Mouse (Mus musculus): Measurements from ENCODE around the gene Cttnbp2.

Gene Cttnbp2

DNA sequence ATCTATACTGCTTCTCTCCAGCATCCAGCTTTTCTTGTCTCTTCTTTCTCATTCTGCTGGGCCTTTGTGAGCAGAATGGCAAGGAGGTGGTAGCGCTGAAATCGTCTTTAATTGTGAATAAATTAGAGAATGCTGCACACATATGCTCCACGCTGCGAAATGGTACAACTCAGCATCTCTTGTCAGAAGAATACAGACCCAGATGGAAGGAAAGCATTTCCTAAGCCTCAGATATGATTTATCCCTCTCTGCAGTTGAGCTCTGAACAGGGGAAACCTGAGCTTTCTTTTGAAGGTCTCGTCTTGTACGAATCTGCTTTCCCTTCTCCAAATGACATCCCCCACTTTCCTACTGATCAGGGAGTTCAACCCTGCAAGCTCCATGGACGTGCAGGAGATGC is 48.4 kb downstream of the Cttnbp2 start:
- DNase-seq, result no peak

DNA sequence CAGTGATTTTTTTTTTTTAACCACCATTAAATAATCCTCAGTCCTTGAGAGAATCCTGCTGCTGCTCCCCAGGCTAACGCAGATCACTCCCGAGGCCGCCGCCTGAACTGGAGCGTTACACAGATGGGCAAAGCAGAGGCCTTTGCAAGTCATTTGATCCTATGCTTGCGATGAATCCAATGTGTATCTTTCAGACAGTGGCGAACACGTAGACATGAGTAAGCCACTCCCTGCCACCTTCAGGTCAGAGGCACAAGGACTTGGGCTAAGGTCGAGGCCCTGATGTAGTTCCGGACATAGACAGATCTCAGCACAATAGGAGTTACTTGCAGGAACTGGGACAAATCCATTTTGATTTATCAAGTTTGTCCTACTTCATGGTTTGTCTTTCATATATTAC is 49.0 kb downstream of the Cttnbp2 start:
- no peak for DNase-seq

DNA sequence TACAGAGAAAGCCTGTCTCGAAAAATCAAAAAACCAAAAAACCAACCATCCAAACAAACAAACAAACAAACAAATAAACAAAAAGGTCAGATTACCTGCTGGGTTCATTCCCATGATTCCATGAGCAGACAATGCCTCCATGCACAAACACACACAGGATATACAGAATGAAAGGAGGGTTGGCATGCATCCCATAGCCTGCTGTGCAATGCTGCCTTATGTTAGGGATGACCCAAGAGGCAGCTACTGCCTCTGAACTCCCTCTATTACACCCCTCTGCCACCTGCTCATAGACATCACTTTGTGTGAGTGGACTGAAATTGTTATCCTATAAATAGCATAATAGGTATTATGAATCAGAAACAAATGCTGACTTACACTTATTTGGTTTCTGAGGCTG is 55.0 kb downstream of the Cttnbp2 start:
- DNase-seq, result peak; percentile 12

DNA sequence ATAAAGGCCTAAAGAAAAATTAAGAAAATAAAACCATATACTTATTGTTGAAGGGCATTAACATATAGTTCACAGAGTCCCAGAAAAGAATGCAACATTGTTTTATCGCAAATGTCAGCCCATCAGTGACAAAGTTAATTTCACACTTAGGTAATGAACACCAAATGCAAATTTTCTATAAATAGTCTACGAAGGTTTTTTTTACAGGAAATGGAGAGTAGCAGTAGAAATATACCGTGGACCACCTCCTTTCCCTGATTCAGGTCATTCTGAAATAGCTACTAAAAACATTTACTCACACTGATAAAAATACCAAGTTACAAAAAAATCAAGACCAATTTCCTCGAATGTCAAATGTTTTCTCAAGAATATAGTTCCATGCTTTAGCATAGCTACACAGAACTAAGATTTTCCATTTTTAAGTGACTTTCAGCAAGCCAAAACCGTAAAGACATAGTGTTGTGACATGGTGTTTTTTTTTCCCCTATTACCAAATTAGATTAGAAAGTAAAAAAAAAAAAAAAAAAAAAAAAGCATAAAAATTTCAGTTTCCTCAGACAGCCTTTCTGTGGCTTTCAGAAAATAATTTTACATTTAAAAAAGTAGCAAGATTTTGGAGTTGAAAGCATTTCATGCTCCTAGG is 64.0 kb downstream of the Cttnbp2 start:
- no peak for DNase-seq

- DNase-seq, result no peak
Observed at GRCm38 (mm10) chr6:18448078-18448477, 66.6 kb downstream of the Cttnbp2 start.

DNA sequence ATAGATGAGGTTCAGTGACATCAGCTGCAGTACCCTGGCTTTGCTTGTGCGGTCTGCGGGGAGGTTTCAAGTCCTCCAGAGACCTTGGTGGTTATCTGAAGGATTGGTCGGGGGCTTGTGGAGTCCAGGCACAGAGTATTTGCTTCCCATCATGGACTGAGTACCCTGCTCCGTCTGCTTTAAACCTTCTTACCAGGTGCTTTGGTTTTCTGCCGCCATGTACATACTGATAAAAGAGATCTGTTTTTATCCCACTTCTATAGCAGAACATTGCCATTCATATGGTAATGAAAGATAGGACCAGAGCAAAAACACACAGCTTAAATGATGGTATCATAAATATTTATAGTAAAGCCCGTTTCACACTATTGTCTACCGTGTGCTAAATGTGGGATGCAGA is 67.7 kb downstream of the Cttnbp2 start:
- no peak for DNase-seq

DNA sequence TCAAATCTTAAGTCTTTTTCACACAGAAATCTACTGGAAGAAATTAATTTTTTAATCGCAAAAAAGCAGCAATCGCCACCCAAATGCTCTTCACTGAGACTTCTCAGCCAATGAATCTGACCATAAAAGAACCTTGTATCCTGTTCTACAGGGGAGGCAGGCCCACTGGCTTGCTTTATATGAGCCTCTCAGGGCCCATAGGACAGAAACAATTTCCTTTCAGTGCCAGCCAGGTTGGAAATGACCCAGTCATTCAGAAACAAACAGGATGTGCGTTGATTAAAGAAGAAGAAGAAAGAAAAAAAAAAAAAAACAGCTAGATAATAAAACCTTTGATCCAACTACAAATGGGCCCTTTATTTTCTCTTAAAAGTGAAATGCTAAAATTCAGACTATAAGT is 68.3 kb downstream of the Cttnbp2 start:
- DNase-seq, result no peak

GRCm38 (mm10) chr6:18445747-18446146 is 68.9 kb downstream of the Cttnbp2 start:
- DNase-seq, result peak; percentile 52

DNA sequence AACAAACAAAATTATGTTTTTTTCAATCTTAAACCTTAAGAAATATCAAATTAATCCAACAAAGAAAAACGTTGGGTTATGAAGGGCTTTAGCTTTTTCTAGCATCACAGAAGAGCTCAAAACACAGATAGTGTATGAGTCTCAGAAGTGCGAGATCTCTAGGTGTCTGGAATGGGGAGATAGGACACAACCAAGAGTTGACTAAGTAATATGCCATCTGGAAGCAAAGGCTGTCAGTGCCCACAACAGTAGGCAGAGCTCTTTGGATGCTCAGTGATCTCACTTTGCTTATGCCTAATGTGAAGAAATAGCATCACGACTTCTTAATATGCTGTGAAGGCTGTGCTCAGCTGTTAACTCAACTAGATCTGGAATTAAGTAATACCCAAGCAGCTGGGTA is 72.3 kb downstream of the Cttnbp2 start:
- DNase-seq, result no peak

DNA sequence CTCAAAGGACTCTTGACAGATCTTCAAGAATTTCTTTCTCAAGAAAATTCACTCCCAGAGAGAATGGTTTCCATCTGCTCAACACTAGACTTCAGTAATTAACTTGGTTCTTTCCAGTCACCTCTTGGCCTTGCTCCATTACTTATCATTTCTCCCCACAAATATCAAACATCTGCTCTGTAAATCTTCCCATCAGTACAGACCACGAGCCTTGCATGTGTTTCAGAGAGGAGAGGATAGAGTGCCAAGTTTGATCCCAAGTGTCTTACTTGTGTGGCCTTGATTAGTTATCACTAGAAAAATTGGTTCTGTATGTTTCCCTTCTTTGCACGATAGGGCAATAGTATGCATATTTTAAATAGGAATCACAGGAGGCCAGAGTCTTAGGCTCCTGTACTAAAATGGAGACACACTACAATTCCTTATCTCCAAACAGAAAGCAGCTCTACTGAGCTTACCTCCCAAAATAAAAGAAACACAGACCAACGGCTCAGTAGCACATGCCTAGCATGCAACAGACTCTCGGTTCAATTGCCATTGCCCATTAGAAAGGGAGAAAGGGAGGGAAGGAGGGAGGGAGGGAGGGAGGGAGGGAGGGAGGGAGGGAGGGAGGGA is 73.6 kb downstream of the Cttnbp2 start:
- no peak for DNase-seq

DNA sequence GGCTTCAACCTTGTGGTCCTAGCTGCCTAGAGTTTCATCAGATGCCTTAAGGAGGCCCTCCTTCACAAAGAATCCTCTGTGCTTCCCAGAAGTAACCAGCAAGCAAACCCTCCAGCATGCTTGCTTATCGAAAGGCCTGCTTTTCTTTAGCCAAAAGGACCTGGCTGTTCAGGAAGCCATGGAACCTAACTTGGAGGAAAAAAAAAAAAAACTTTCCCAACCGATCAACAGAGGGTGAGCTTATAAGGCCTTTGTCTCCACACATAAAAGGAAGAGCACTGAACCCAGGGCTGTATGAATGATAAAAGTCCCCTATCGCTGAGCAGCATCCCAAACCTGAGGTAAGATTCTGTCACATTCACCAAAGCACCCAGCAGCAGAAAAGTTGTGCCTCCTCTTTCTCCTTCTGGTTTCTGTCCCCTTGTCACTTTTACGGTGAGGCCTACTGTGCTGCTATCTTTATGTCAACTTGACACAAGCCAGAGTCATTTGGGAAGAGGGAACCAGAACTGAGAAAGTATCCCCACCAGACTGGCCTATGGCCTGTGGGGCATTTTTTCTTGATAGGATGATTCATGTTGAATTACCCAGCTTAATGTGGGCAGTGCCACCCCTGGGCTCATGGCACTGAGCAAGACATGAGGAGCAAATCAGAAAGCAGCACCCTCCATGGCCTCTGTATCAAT is 78.4 kb downstream of the Cttnbp2 start:
- DNase-seq, result no peak

DNA sequence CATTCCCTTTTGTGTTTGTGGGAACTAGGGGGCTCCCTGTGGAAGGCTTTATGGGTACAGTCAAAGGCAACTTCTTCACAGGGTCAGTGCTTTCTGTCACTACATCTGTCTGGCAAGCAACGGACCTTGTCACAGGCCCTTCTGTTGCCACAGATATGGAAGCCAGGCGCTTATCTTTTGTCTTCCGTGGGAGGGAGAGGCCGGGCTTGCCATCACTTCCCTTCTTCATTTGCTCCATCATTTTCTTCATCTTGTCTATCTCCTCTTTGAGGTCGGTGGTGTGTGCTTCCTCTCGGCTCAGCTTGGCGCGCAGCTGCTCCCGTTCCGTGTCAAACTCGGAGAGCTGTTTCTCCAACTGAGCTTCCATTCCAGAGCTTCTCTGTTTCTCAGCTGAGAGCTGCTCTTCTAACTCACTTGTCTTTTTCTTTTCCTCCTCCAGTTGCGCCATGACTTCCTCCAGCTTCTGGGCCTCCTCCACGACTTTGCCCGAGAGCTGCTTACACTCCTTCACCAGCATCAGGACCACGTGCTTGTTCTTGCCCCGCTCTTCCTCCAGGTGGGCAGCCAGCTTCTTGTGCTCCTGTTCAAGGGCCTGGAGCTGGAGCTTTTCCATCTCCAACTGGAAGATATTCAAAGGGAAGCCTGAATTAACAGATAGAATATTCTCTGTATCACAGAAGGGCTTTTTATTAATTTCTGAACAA is 79.7 kb downstream of the Cttnbp2 start:
- no peak for DNase-seq

GRCm38 (mm10) chr6:18434355-18434754 is 80.3 kb downstream of the Cttnbp2 start:
- DNase-seq, result no peak

- DNase-seq, result no peak
Observed at GRCm38 (mm10) chr6:18432362-18432761, 82.3 kb downstream of the Cttnbp2 start.

- DNase-seq, result no peak
Observed at GRCm38 (mm10) chr6:18431891-18432290, 82.8 kb downstream of the Cttnbp2 start.

DNA sequence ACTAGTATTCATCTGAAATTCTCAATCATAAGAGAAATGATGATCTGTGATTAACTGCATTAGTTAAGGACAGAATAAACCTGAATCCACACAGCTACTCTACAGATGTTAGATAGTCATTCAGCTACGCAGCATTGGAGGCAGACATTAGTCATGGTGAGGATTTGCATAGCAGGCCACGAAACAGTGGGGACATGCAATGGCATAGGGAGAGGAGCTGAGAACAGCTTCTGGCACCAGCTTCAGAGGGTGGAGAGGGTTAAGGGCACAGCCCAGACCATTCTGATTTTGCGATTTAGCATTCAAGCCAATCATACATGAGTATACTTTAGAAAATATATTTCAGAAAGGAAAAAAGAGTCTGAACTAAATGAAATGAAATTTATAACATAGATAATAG is 84.6 kb downstream of the Cttnbp2 start:
- DNase-seq, result no peak

GRCm38 (mm10) chr6:18424822-18425221 is 89.8 kb downstream of the Cttnbp2 start:
- no peak for DNase-seq

GRCm38 (mm10) chr6:18424367-18424766 is 90.3 kb downstream of the Cttnbp2 start:
- DNase-seq, result no peak

DNA sequence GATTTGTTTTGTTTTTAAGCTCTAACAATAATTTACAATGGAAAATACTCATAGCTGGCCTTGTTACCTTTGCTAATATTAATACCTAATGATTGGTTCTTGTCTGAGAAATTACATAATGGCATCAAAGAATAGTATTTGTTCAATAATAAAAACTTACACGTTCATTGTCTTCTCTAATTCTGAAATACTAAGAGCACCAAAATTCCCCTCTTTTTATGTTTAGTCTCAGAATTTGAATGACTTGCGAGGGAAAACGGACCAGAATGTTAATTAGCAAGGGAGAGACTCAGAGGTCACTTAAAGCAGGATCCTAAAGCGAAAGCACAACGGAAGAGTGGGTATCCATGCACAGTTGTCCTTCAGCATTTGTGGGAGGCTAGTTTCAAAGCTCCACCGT is 91.5 kb downstream of the Cttnbp2 start:
- DNase-seq, result no peak

- DNase-seq, result no peak
Observed at GRCm38 (mm10) chr6:18421561-18421960, 93.1 kb downstream of the Cttnbp2 start.

DNA sequence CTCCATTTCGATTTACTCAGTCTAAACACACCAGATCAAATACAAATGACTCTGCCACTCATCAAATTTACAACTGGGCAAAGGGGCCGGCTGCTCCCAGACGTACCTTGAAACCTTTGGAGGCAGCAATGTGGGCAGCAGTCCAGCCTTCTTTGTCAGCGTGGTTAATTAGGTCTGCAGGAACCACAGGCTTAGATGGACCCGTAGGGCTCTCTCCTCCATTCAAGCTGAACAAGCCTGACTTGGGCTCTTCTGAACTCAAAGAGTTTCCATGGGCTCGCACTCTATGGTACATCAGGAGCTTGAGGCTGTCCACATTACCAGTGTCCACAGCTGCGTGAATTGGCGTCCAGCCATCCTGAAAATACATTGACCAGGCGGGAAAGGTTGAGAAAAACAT is 94.0 kb downstream of the Cttnbp2 start:
- peak; percentile 15 for DNase-seq

- no peak for DNase-seq
Observed at GRCm38 (mm10) chr6:18417866-18418454, 96.7 kb downstream of the Cttnbp2 start.

DNA sequence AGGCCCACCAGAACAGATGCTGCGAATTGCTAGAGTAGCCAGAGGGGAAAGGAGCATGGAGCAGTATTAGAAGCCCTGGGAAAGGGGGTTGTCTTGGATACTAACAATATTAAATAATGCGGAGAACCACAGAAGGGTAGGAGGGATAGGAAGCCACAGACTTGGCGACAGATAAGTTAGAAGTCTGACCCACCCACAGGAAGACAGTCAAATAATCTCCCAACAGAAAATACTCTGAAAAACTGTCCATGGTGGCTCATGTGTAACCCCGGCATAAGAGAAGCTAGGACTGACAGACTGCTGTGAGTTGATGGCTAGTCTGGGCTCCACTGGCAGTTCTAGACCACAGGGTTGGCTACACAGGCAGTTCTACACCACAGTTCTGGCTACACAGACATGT is 98.7 kb downstream of the Cttnbp2 start:
- no peak for DNase-seq
